Mouse (Mus musculus): ENCODE data around the gene Scgb2b7. TPM values are rescaled to one million over a fixed set of nuclear protein-coding genes. Genes with fewer than 3 reads are reported as not detected.
"Not testable (repeated sequence)": the region's sequence is repeated elsewhere in the genome, so short reads cannot be mapped to it uniquely, and the experiment has no call there.

The Scgb2b7 gene
- total RNA-seq (2021), result not detected
- long read RNA-seq, experiment 1, result 0 reads
- long read RNA-seq, experiment 2, result 0 reads

DNA sequence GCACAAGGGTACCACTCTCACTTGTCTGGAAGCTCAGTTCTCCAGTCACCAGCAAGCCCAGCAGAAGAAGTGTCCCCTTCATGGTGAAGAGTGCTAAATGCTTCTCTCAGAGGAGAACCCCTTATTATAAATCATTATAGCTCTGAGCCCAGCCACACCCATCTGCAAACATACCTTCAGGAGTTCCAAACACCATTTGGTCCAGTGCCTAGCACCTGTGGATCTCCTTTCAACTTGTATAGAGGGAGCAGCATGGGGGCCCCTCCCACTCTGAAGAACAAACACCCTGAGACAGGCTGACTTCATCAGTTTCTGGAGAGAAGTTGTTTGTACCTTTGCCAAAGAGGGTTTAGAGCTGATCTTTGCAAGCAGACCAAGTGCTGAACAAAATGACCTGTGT is at the start of gene Scgb2b7:
TSS of gene Scgb2b7 (minus strand) at position 101 of the 400 bp plus-strand sequence.
- DNase-seq (ENCODE audit: low spot score in 2 of 2); H3K4me3 ChIP-seq; H3K27ac ChIP-seq: not testable (repeated sequence)

DNA sequence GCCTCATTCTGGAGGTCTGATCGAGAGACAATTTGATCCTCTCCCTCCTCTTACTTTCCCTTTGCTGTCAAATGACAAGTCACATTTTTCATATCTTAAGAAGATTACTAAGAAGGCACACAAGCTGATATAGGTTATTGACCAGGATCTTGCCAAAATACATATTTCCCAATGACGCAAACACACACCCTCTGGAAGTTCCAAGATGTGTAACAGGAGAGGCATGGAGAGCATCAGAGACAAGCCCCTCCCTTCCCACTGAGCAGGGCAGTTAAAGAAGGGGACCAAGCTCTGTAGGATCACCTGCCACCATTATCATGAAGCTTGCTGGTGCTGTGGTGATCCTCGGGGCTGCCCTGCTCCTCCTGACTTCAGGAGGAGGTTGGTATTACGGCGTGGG is 6.8 kb upstream of the Scgb2b7 start, which contains the start of gene Scgb1b7:
TSS of gene Scgb1b7 (plus strand) at position 301 of the 400 bp plus-strand sequence.
- H3K27ac ChIP-seq; DNase-seq (ENCODE audit: low spot score in 2 of 2): not testable (repeated sequence)

More for the DNA sequence above, 6.8 kb upstream of the Scgb2b7 start, which contains the start of gene Scgb1b7:
- H3K4me3 ChIP-seq, result not testable (repeated sequence)

Other genes with a start within 250 kb of the Scgb2b7 start
- not detected for gene Scgb1b7, start 6.9 kb upstream of the Scgb2b7 start, total RNA-seq (2021)

Measured in layer of hippocampus, adult 2 months (tissue).